8 mouse cellular contexts compared by ENCODE assay signal in the genomic region with DNA sequence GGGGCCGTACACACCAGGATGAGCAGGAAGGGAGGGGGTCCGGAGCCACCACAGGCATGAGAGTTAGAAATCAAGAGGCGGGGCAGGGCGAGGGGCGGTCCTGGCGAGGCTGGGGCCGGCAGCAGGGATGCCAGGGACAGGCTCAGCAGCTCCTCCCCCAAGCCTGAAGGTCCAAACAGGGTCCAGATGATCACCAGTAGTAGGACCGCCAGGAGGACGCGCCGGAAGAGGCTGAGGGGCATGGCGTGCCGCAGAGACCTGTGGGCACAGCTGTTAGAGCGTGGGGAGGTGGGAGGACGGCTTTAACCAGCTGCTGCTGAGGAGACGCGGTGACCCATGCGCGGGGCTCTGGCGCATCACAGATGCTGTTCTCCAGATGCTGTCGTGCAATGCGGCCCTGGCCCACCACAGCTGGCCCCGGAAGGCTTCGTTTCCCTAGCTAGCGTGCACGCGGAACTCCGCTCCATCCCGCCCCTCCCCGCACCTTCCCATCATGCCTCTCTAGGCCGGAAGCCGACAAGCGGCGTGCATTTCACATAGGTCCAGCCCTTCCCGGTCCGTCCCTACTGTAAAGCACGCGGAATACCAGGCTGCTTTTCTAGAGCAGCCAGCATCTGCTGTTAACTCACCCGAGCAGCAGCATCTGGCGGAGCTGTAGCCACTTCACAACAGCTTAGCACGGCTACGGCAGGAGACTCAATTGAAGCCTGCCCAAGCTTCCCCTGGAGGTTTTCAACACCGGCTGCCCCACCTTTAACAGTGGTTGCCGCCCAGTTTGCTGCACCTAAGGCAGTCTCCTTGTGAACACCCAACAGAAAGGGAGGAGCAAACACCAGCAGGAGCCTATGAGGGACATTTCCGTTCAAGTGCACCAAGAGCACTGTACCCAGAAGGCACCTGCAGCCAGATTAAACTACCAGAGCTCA. TPM values are rescaled to one million over a fixed set of nuclear protein-coding genes. Genes with fewer than 3 reads are reported as not detected.
DNase-seq lines count a peak whose midpoint lies in the region; ATAC-seq and TF ChIP-seq lines count a peak whose summit lies in the region.

B3galt4 (minus strand) TSS at position 468 of the 926 bp plus-strand sequence.

- intact Hi-C loops in heart, adult 2 months (cut with DNase I), result loop anchor here (1.0 kb wide), 1 partner anchor 11 kb away; the partner anchor contains the start of genes Pfdn6 and Wdr46

- H3K9me3 ChIP-seq in embryonic facial prominence, embryonic 11.5 days (replicated peaks; ENCODE audit: control insufficient read depth, low read length), result no peaks in the 10 kb centered on the region

- H3K4me1 ChIP-seq in embryonic facial prominence, embryonic 11.5 days (ENCODE audit: control insufficient read depth, insufficient read depth, low read length), result peaks cover 16% of the 10 kb centered on the region
- peaks cover 7% of the 10 kb centered on the region for H3K4me1 ChIP-seq in heart, adult 2 months (ENCODE audit: control insufficient read depth, insufficient read depth, low read length)
- peaks cover 13% of the 10 kb centered on the region; the same call in 1 of the 2 replicates for H3K4me1 ChIP-seq in kidney, adult 2 months (ENCODE audit: control insufficient read depth, insufficient read depth, low read length)
- H3K4me1 ChIP-seq in liver, adult 2 months (ENCODE audit: control insufficient read depth, insufficient read depth, low read length), result peaks cover 9% of the 10 kb centered on the region

- H3K9ac ChIP-seq in embryonic facial prominence, embryonic 11.5 days (replicated peaks; ENCODE audit: low read length), result peak within 1 kb of the TSS; percentile 70
- H3K9ac ChIP-seq in heart, adult 2 months (ENCODE audit: low read depth, low read length), result peak within 1 kb of the TSS; percentile 74
- H3K9ac ChIP-seq in liver, adult 2 months (ENCODE audit: low read depth, low read length), result peak within 1 kb of the TSS; percentile 64

- 1% methylated on average over 45 of the region's 45 CpGs for WGBS in embryonic facial prominence, embryonic 11.5 days
- 1% methylated on average over 45 of the region's 45 CpGs for WGBS in heart, adult 2 months
- WGBS in kidney, adult 2 months, result 2% methylated on average over 45 of the region's 45 CpGs
- WGBS in liver, adult 2 months, result 50% methylated on average over 45 of the region's 45 CpGs

- peak; percentile 61 for ATAC-seq in embryonic facial prominence, embryonic 11.5 days (replicated peaks; ENCODE audit: insufficient number of reproducible peaks, low FRiP score, low TSS enrichment, low read depth)
- ATAC-seq in monocyte, adult 5-6 weeks (replicated peaks; ENCODE audit: insufficient number of reproducible peaks, low FRiP score, low TSS enrichment, poor library complexity, severe bottlenecking), result peak; percentile 59

- peak within 1 kb of the TSS; percentile 85 for H3K27ac ChIP-seq in embryonic facial prominence, embryonic 11.5 days (replicated peaks; ENCODE audit: low read depth, low read length)
- peak within 1 kb of the TSS; percentile 67 for H3K27ac ChIP-seq in heart, adult 2 months
- H3K27ac ChIP-seq in kidney, adult 2 months (ENCODE audit: insufficient read depth, low read depth, low read length), result peak within 1 kb of the TSS; percentile 30; the same call in 1 of the 2 replicates
- 0 out of 2 replicates have a peak within 1 kb of the TSS, but pooled peaks have one; percentile 18 for H3K27ac ChIP-seq in liver, adult 2 months (replicated peaks; ENCODE audit: insufficient read depth, low read depth, low read length)

- H3K79me2 ChIP-seq in heart, adult 2 months (replicated peaks; ENCODE audit: control insufficient read depth, insufficient read depth, low read length), result no peaks in the 10 kb centered on the region
- peaks cover 5% of the 10 kb centered on the region; the same call in 1 of the 2 replicates for H3K79me2 ChIP-seq in liver, adult 2 months (ENCODE audit: control insufficient read depth, insufficient read depth, low read length)

- H3K4me3 ChIP-seq in embryonic facial prominence, embryonic 11.5 days (ENCODE audit: low read depth, low read length), result peak within 1 kb of the TSS; percentile 34
- H3K4me3 ChIP-seq in heart, adult 2 months, result peak within 1 kb of the TSS; percentile 68
- peak within 1 kb of the TSS; percentile 62 for H3K4me3 ChIP-seq in kidney, adult 2 months (ENCODE audit: insufficient read depth, low read depth, low read length)
- peak within 1 kb of the TSS; percentile 68 for H3K4me3 ChIP-seq in liver, adult 2 months (ENCODE audit: insufficient read depth, low read depth, low read length)

- H3K4me2 ChIP-seq in embryonic facial prominence, embryonic 11.5 days (ENCODE audit: low read depth, low read length), result peak within 1 kb of the TSS; percentile 82

- H3K36me3 ChIP-seq in embryonic facial prominence, embryonic 11.5 days (replicated peaks; ENCODE audit: control insufficient read depth, insufficient read depth, low read depth, low read length), result peaks cover 3% of the 10 kb centered on the region
- H3K36me3 ChIP-seq in heart, adult 2 months (ENCODE audit: control insufficient read depth, insufficient read depth, low read length), result peaks cover 3% of the 10 kb centered on the region; the same call in 1 of the 2 replicates
- H3K36me3 ChIP-seq in kidney, adult 2 months (ENCODE audit: control insufficient read depth, insufficient read depth, low read length), result no peaks in the 10 kb centered on the region
- H3K36me3 ChIP-seq in liver, adult 2 months (ENCODE audit: control insufficient read depth, insufficient read depth, low read length), result peaks cover 16% of the 10 kb centered on the region

- TF ChIP-seq POLR2A in heart, adult 2 months (IDR thresholded peaks at IDR 0.05; ENCODE audit: insufficient read depth, low read depth, low read length), result no peak; the same call in none of the 2 replicates
- TF ChIP-seq POLR2A in kidney, adult 2 months (IDR thresholded peaks at IDR 0.05; ENCODE audit: low read depth, low read length), result peak; percentile 65
- TF ChIP-seq POLR2A in liver, adult 2 months (IDR thresholded peaks at IDR 0.05; ENCODE audit: extremely low read depth, insufficient read depth, low read length), result no peak

- no peaks in the 10 kb centered on the region for H3K27me3 ChIP-seq in embryonic facial prominence, embryonic 11.5 days (ENCODE audit: control insufficient read depth, insufficient read depth, low read length)
- H3K27me3 ChIP-seq in heart, adult 2 months (ENCODE audit: control insufficient read depth, insufficient read depth, low read length), result no peaks in the 10 kb centered on the region
- H3K27me3 ChIP-seq in kidney, adult 2 months (replicated peaks; ENCODE audit: control insufficient read depth, insufficient read depth, low read length), result no peaks in the 10 kb centered on the region
- H3K27me3 ChIP-seq in liver, adult 2 months (ENCODE audit: control insufficient read depth, insufficient read depth, low read length), result no peaks in the 10 kb centered on the region

- no peak for TF ChIP-seq CTCF in heart, adult 2 months (IDR thresholded peaks at IDR 0.05)
- no peak for TF ChIP-seq CTCF in kidney, adult 2 months (conservative IDR thresholded peaks at IDR 0.05; ENCODE audit: insufficient read depth, insufficient read length, low read depth, low read length)
- no peak for TF ChIP-seq CTCF in liver, adult 2 months (IDR thresholded peaks at IDR 0.05; ENCODE audit: low read depth, low read length)

- peak; percentile 86 for DNase-seq in A20 (ENCODE audit: low read depth, low spot score)
- peak; percentile 89 for DNase-seq in adrenal gland, postnatal 10 days
- peak; percentile 90 for DNase-seq in embryonic facial prominence, embryonic 11.5 days (ENCODE audit: low spot score)
- DNase-seq in heart, adult 2 months, result peak; percentile 80 to 83
- peak; percentile 76 for DNase-seq in kidney, adult 2 months
- DNase-seq in liver, adult 2 months (ENCODE audit: extremely low read depth, low read depth, low spot score), result no peak
- peak; percentile 77 to 78 for DNase-seq in spleen, postnatal 36 days (ENCODE audit: low spot score in 2 of 2)

- no peak for TF ChIP-seq EP300 in heart, adult 2 months (IDR thresholded peaks at IDR 0.05; ENCODE audit: insufficient read depth, low read depth, low read length)

RNA-seq across cellular contexts. Expression of gene B3galt4, which starts in this region (rescaled TPM):
- 1 to 10 TPM; 4.8 to 5.8 TPM for total RNA-seq in adrenal gland, postnatal 10 days (2021)
- 2.9 and 3.2 TPM in 2 replicates for polyA plus RNA-seq in embryonic facial prominence, embryonic 11.5 days (2014; fragmentation: Nextera tagmentation; extraction: Ambion mirVana)
- total RNA-seq in heart, adult 2 months (2021), result 1 to 10 TPM; 1.8 to 1.9 TPM
- 2.4 and 3.4 TPM in 2 replicates for polyA plus RNA-seq in heart, adult 2 months (2012; rRNA removed)
- 6.7 and 7.8 TPM in 2 replicates for polyA plus RNA-seq in kidney, adult 2 months (2012; rRNA removed)
- total RNA-seq in liver, adult 2 months (2014; rRNA removed), result 0.54 and 0.55 TPM in 2 replicates
- polyA plus RNA-seq in liver, adult 2 months (2012; rRNA removed), result 0.68 and 0.97 TPM in 2 replicates
- total RNA-seq in monocyte, adult 5-6 weeks (2017), result 2.6 to 4.6 TPM (median 3.5 TPM) in 3 replicates

Comparison
In these comparisons a context has a peak if more than half of its experiments do, and no peak if none do; other contexts are left out.
1. H3K27ac ChIP-seq: peak in every context shown above with its lines; median percentile 85 in embryonic facial prominence, embryonic 11.5 days; 67 in heart, adult 2 months; 30 in kidney, adult 2 months; 18 in liver, adult 2 months.